Mouse (Mus musculus): ENCODE measurements around the gene Dirc2. TPM values are rescaled to one million over a fixed set of nuclear protein-coding genes. Genes with fewer than 3 reads are reported as not detected.

The Dirc2 gene
- polyA plus RNA-seq, 1 experiment from 2014 or later = 6.2 TPM

GRCm38 (mm10) chr16:35806973-35807662 lies 38.0 kb upstream of the Dirc2 start:
- H3K9me3 ChIP-seq (ENCODE audit: low read length) = peaks cover 4% of the 10 kb centered on the region; the same call in 1 of the 2 replicates
- peak overlapping the region; percentile 30; the same call in 1 of the 2 replicates for H3K4me3 ChIP-seq (ENCODE audit: low read depth, low read length)
- H3K4me2 ChIP-seq (ENCODE audit: low read depth, low read length) = peak overlapping the region; percentile 8; the same call in 1 of the 2 replicates
- DNase-seq (peak; percentile 35), ATAC-seq (peak; percentile 89)
- H3K9ac ChIP-seq (replicated peaks) = 0 out of 2 replicates have a peak overlapping the region, but pooled peaks have one; percentile 9
- no peaks in the 10 kb centered on the region for H3K27me3 ChIP-seq (ENCODE audit: insufficient read depth, low read length)
- peaks cover 9% of the 10 kb centered on the region; the same call in 1 of the 2 replicates for H3K36me3 ChIP-seq (replicated peaks; ENCODE audit: insufficient read depth, low read length)
- H3K4me1 ChIP-seq (ENCODE audit: insufficient read depth) = peaks cover 5% of the 10 kb centered on the region; the same call in 1 of the 2 replicates
- TF ChIP-seq EP300 (IDR thresholded peaks at IDR 0.05; ENCODE audit: low read depth) (peak; percentile 99), CTCF (IDR thresholded peaks at IDR 0.05; ENCODE audit: low read depth) (no peak)
- WGBS (ENCODE audit: insufficient replicate concordance) = 57% methylated on average over 6 of the region's 6 CpGs
- H3K27ac ChIP-seq (ENCODE audit: low read depth) = peak overlapping the region; percentile 93

- whole genome bisulfite sequencing (ENCODE audit: insufficient replicate concordance) = 80% methylated on average over 4 of the region's 4 CpGs
- Histone ChIP-seq H3K27me3 (ENCODE audit: insufficient read depth, low read length) (no peaks in the 10 kb centered on the region), H3K4me2 (ENCODE audit: low read depth, low read length) (no peak overlapping the region), H3K4me3 (ENCODE audit: low read depth, low read length) (no peak overlapping the region), H3K4me1 (ENCODE audit: insufficient read depth) (peaks cover 5% of the 10 kb centered on the region; the same call in 1 of the 2 replicates), H3K36me3 (replicated peaks; ENCODE audit: insufficient read depth, low read length) (peaks cover 17% of the 10 kb centered on the region), H3K9me3 (ENCODE audit: low read length) (no peaks in the 10 kb centered on the region; the same call in 1 of the 2 replicates), H3K9ac (replicated peaks) (no peak overlapping the region), H3K27ac (ENCODE audit: low read depth) (no peak overlapping the region)
- DNase-seq (no peak), ATAC-seq (no peak)
- TF ChIP-seq EP300 (IDR thresholded peaks at IDR 0.05; ENCODE audit: low read depth) (no peak), CTCF (IDR thresholded peaks at IDR 0.05; ENCODE audit: low read depth) (no peak)
Measured at GRCm38 (mm10) chr16:35803723-35804122, 34.6 kb upstream of the Dirc2 start.

- H3K27me3 ChIP-seq (ENCODE audit: insufficient read depth, low read length) = no peaks in the 10 kb centered on the region
- ATAC-seq (no peak), DNase-seq (no peak)
- H3K4me3 ChIP-seq (ENCODE audit: low read depth, low read length) = no peak overlapping the region
- H3K9me3 ChIP-seq (ENCODE audit: low read length) = peaks cover 6% of the 10 kb centered on the region
- WGBS (ENCODE audit: insufficient replicate concordance) = 88% methylated on average over 7 of the region's 7 CpGs
- H3K36me3 ChIP-seq (replicated peaks; ENCODE audit: insufficient read depth, low read length) = peaks cover 17% of the 10 kb centered on the region
- no peak overlapping the region for H3K4me2 ChIP-seq (ENCODE audit: low read depth, low read length)
- H3K4me1 ChIP-seq (ENCODE audit: insufficient read depth) = peaks cover 5% of the 10 kb centered on the region; the same call in 1 of the 2 replicates
- TF ChIP-seq EP300 (IDR thresholded peaks at IDR 0.05; ENCODE audit: low read depth) (no peak), CTCF (IDR thresholded peaks at IDR 0.05; ENCODE audit: low read depth) (no peak)
- H3K27ac ChIP-seq (ENCODE audit: low read depth) = no peak overlapping the region
- H3K9ac ChIP-seq (replicated peaks) = no peak overlapping the region
Measured at GRCm38 (mm10) chr16:35802163-35802562, 33.0 kb upstream of the Dirc2 start.

GRCm38 (mm10) chr16:35791962-35792521 lies 22.9 kb upstream of the Dirc2 start:
- TF ChIP-seq CTCF (IDR thresholded peaks at IDR 0.05; ENCODE audit: low read depth) (no peak), EP300 (IDR thresholded peaks at IDR 0.05; ENCODE audit: low read depth) (no peak)
- 83% methylated on average over 6 of the region's 6 CpGs for WGBS (ENCODE audit: insufficient replicate concordance)

GRCm38 (mm10) chr16:35788330-35788729 lies 19.2 kb upstream of the Dirc2 start:
- TF ChIP-seq EP300 (IDR thresholded peaks at IDR 0.05; ENCODE audit: low read depth) = no peak
- no peak for TF ChIP-seq CTCF (IDR thresholded peaks at IDR 0.05; ENCODE audit: low read depth)
- DNase-seq (no peak), ATAC-seq (no peak)
- Histone ChIP-seq H3K36me3 (replicated peaks; ENCODE audit: insufficient read depth, low read length) (no peaks in the 10 kb centered on the region; the same call in 1 of the 2 replicates), H3K4me2 (ENCODE audit: low read depth, low read length) (no peak overlapping the region), H3K9ac (replicated peaks) (no peak overlapping the region), H3K27me3 (ENCODE audit: insufficient read depth, low read length) (no peaks in the 10 kb centered on the region), H3K9me3 (ENCODE audit: low read length) (no peaks in the 10 kb centered on the region), H3K4me3 (ENCODE audit: low read depth, low read length) (no peak overlapping the region), H3K27ac (ENCODE audit: low read depth) (no peak overlapping the region), H3K4me1 (ENCODE audit: insufficient read depth) (peaks cover 2% of the 10 kb centered on the region; the same call in 1 of the 2 replicates)
- WGBS (ENCODE audit: insufficient replicate concordance) = 91% methylated on average over 6 of the region's 6 CpGs

More at GRCm38 (mm10) chr16:35791962-35792521, 22.9 kb upstream of the Dirc2 start:
- H3K4me2 ChIP-seq (ENCODE audit: low read depth, low read length) = no peak overlapping the region
- H3K27me3 ChIP-seq (ENCODE audit: insufficient read depth, low read length) = no peaks in the 10 kb centered on the region
- ATAC-seq = no peak
- H3K4me1 ChIP-seq (ENCODE audit: insufficient read depth) = no peaks in the 10 kb centered on the region; the same call in 1 of the 2 replicates
- DNase-seq = no peak
- no peak overlapping the region for H3K4me3 ChIP-seq (ENCODE audit: low read depth, low read length)
- no peak overlapping the region for H3K9ac ChIP-seq (replicated peaks)
- H3K27ac ChIP-seq (ENCODE audit: low read depth) = no peak overlapping the region
- no peaks in the 10 kb centered on the region for H3K9me3 ChIP-seq (ENCODE audit: low read length)
- no peaks in the 10 kb centered on the region; the same call in 1 of the 2 replicates for H3K36me3 ChIP-seq (replicated peaks; ENCODE audit: insufficient read depth, low read length)

- Histone ChIP-seq H3K4me1 (ENCODE audit: insufficient read depth) (peaks cover 2% of the 10 kb centered on the region; the same call in 1 of the 2 replicates), H3K4me2 (ENCODE audit: low read depth, low read length) (no peak overlapping the region), H3K27ac (ENCODE audit: low read depth) (no peak overlapping the region), H3K9ac (replicated peaks) (no peak overlapping the region), H3K36me3 (replicated peaks; ENCODE audit: insufficient read depth, low read length) (no peaks in the 10 kb centered on the region; the same call in 1 of the 2 replicates), H3K9me3 (ENCODE audit: low read length) (no peaks in the 10 kb centered on the region), H3K27me3 (ENCODE audit: insufficient read depth, low read length) (no peaks in the 10 kb centered on the region), H3K4me3 (ENCODE audit: low read depth, low read length) (no peak overlapping the region)
- peak; percentile 47; the same call in 1 of the 2 replicates for ATAC-seq
- WGBS (ENCODE audit: insufficient replicate concordance) = 82% methylated on average over 8 of the region's 8 CpGs
- TF ChIP-seq EP300 (IDR thresholded peaks at IDR 0.05; ENCODE audit: low read depth) = no peak
- no peak for TF ChIP-seq CTCF (IDR thresholded peaks at IDR 0.05; ENCODE audit: low read depth)
- no peak for DNase-seq
Measured at GRCm38 (mm10) chr16:35787568-35788189, 18.5 kb upstream of the Dirc2 start.

All from liver, postnatal 0 days (tissue).